Mouse (Mus musculus): ENCODE results near the gene Gm28042. TPM values are rescaled to one million over a fixed set of nuclear protein-coding genes. Genes with fewer than 3 reads are reported as not detected.

The Gm28042 gene
- total RNA-seq (2012; rRNA removed) = 1.0 and 1.9 TPM in 2 replicates
- total RNA-seq (2014; rRNA removed) = 0.77 and 0.84 TPM in 2 replicates
- 1.8 and 2.0 TPM in 2 replicates for polyA plus RNA-seq (2012; ENCODE audit: insufficient read length, low read depth)

DNA sequence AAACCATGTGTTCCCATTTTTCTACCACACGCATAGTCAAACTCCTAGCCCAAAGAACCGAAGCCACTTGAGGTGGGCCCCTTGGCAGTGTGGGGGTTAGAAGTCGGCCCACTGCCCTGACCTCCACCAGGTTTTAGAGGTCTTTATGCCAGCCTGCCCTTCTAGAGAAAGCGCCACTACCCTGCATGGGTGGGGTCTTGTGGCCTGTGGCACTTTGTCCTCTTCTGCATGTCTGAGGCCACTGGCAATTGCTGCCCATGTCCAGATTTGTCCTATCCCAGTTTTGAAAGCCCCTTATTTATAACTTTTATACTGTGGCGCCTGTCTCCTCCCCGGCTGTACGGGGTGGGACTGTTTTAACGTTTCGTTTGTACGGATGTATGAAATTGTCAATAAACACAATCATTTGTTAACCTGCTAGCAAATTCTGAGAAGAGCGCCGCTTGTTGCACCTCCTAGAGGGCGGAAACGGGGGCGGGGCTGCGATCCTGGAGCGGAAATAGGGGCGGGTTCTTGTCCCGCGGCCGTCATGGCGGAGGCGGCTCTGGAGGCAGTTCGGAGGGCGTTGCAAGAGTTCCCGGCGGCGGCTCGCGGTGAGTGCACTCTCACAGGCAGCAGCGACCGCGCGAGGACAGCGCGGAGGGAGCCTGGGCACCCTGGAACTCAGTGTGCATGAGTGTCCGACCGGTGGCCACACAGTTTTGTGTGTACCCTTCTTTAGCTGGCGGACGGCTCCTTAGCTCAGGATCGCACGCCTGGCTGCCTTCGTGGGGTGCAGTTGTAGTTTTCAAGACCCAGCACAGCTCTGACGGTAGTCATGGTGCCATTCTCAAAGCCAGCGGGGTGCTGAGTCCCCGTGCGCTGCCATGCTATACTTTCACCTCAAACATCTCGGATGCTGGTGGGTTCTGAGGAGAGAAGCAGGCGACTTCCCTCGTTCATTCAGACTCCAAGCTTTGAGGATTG lies at the start of gene Gm28042, which contains the start of gene Jmjd7:
Gm28042 (plus strand) TSS at position 510 of the 966 bp plus-strand sequence.
Jmjd7 (plus strand) TSS at position 500 of the 966 bp plus-strand sequence.
- Histone ChIP-seq H3K79me2 (replicated peaks; ENCODE audit: control insufficient read depth, extremely low read depth, insufficient read depth, poor library complexity, severe bottlenecking) (no peaks in the 10 kb centered on the region), H3K4me1 (ENCODE audit: control insufficient read depth in 1 of 2, insufficient read depth in 2 of 2) (peaks cover 5 to 32% of the 10 kb centered on the region in 2 experiments; a peak in 3 of 4 replicates), H3K27ac (ENCODE audit: insufficient read depth, low read depth) (peak within 1 kb of the TSS; percentile 22; the same call in 1 of the 2 replicates), H3K4me2 (ENCODE audit: insufficient read depth, low read depth, poor library complexity, severe bottlenecking) (peak within 1 kb of the TSS; percentile 65), H3K4me3 (replicated peaks in 1 of 3; ENCODE audit: low read depth in 2 of 3, low read length in 2 of 3, poor library complexity in 1 of 3) (peak within 1 kb of the TSS; percentile 72 to 83 (median 82)), H3K9ac (ENCODE audit: insufficient read depth, low read depth) (peak within 1 kb of the TSS; percentile 64), H3K36me3 (replicated peaks in 1 of 2; ENCODE audit: control insufficient read depth in 1 of 2, insufficient read depth in 1 of 2, low read length in 1 of 2) (peaks cover 37 to 68% of the 10 kb centered on the region in 2 experiments), H3K27me3 (replicated peaks) (no peaks in the 10 kb centered on the region), H3K9me3 (replicated peaks; ENCODE audit: low read length) (no peaks in the 10 kb centered on the region)
- dilution Hi-C loops (cut with MboI; ENCODE audit: extremely low pct_ligation_motif_present, extremely low pct_unique_long_range_greater_than_20kb, low sequenced_read_pairs) = no loop called here
- peak; percentile 90 for DNase-seq (ENCODE audit: extremely low read depth)
- in situ Hi-C loops (cut with MboI; ENCODE audit: low pct_ligation_motif_present, low pct_unique_long_range_greater_than_20kb, low sequenced_read_pairs) = no loop called here
- TF ChIP-seq ETS1 (conservative IDR thresholded peaks at IDR 0.05; ENCODE audit: low read depth, low read length) (no peak), MAZ (IDR thresholded peaks at IDR 0.05; ENCODE audit: low read depth, low read length) (peak; percentile 24; the same call in 1 of the 2 replicates), ZMIZ1 (IDR thresholded peaks at IDR 0.05; ENCODE audit: low read depth, low read length) (peak; percentile 89), EP300 (IDR thresholded peaks at IDR 0.05; ENCODE audit: low read length) (no peak), USF1 (IDR thresholded peaks at IDR 0.05; ENCODE audit: low read depth, low read length) (no peak), NELFE (IDR thresholded peaks at IDR 0.05; ENCODE audit: low read depth, low read length) (peak; percentile 84), ELF1 (IDR thresholded peaks at IDR 0.05; ENCODE audit: low read depth, low read length) (peak; percentile 75), IRF4 (IDR thresholded peaks at IDR 0.05; ENCODE audit: low read depth, low read length) (peak; percentile 46; the same call in 1 of the 2 replicates), NRF1 (IDR thresholded peaks at IDR 0.05; ENCODE audit: low read depth, low read length) (0 out of 2 replicates have a peak, but pooled peaks have one; percentile 22), HCFC1 (IDR thresholded peaks at IDR 0.05; ENCODE audit: low read depth, low read length) (peak; percentile 69), JUN (IDR thresholded peaks at IDR 0.05; ENCODE audit: insufficient read depth, low read depth, low read length) (no peak), GABPA (IDR thresholded peaks at IDR 0.05; ENCODE audit: insufficient replicate concordance, low read depth, low read length) (no peak), CTCF (conservative IDR thresholded peaks at IDR 0.05 in 1 of 2, IDR thresholded peaks at IDR 0.05 in 1 of 2; ENCODE audit: low read depth in 2 of 2, low read length in 2 of 2) (0 out of 4 replicates have a peak, but pooled peaks of 1 of the 2 experiments have one; percentile 12), MAFK (IDR thresholded peaks at IDR 0.05; ENCODE audit: insufficient replicate concordance, low read length) (no peak), POLR2A (IDR thresholded peaks at IDR 0.05; ENCODE audit: low read depth, low read length) (peak; percentile 89), TBP (conservative IDR thresholded peaks at IDR 0.05; ENCODE audit: low read depth, low read length) (peak; percentile 48; the same call in 1 of the 2 replicates), POLR2AphosphoS2 (IDR thresholded peaks at IDR 0.05; ENCODE audit: low read depth, low read length) (peak; percentile 82; the same call in 1 of the 2 replicates), KAT2A (IDR thresholded peaks at IDR 0.05; ENCODE audit: insufficient replicate concordance, low read length) (no peak), SIN3A (IDR thresholded peaks at IDR 0.05; ENCODE audit: low read length) (peak; percentile 54; the same call in 1 of the 2 replicates), CHD2 (IDR thresholded peaks at IDR 0.05; ENCODE audit: low read length) (no peak), TCF12 (IDR thresholded peaks at IDR 0.05; ENCODE audit: low read depth, low read length) (peak; percentile 89)
